Mouse (Mus musculus): ENCODE measurements around the gene Hkdc1. TPM values are rescaled to one million over a fixed set of nuclear protein-coding genes. Genes with fewer than 3 reads are reported as not detected.
"Not testable (repeated sequence)": the region's sequence is repeated elsewhere in the genome, so short reads cannot be mapped to it uniquely, and the experiment has no call there.

The Hkdc1 gene
- not detected for total RNA-seq (2022)

DNA sequence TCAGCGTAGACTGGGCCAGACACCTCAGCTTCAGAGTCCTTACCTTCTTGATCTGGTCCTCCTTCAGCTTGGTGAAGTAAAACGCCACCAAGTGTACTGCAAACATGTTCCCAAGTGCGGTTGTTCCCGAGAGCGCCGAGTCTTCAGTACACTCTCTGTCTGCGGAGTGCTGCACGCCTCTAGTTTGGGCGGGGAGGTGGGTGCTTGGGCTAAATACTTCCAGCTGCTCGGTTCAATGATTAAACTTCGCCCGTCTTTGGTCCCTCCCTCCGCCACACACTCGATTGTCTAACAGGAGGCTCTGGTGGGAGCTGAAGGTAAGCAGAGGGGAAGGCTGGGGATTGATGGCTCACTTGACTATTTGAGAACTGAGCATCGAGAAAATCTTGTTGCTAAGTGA is at the start of gene Hkdc1:
Gene Hkdc1 (minus strand): TSS at position 237 of the 400 bp plus-strand sequence.
- no peak for DNase-seq (ENCODE audit: low spot score in 2 of 2)

DNA sequence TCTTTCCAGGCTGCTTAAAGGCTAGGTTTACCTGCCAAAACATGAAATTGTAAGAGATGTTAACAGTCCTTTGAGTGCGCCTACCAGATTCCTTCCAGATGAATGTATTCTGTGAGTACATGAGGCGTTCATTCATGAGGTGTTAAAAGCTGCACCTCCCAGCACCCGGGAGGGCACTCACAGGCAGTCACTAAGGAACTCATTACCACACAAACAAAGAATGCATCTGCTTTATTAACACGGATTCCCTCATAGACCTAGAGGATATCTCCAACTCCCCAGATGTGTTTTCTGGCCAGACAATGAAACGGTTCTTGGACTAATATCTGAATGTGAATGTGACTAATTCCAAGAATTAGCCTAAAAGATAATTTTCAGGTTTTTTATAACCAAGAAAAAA is 48.8 kb upstream of the Hkdc1 start:
- no peak for DNase-seq (ENCODE audit: low spot score in 2 of 2)

DNA sequence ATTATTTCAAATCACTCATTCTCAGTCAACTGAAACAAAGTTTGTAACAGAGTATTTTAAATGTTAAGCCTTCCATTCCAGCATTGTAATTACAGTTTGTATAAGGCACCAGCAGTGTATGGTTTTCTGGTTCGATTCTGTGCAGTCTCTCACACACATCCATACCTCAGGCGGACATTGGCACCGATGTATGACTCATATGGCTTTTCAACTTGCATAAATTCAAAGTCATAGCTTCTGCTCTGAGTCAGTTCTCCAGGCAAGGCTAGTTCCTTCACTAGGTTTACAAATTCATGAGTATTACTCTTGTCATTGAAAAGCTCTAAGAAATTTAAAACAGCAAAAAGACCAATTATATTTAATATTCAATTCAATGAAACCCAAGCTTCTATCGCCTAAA is 47.4 kb upstream of the Hkdc1 start:
- no peak for DNase-seq (ENCODE audit: low spot score in 2 of 2)

DNA sequence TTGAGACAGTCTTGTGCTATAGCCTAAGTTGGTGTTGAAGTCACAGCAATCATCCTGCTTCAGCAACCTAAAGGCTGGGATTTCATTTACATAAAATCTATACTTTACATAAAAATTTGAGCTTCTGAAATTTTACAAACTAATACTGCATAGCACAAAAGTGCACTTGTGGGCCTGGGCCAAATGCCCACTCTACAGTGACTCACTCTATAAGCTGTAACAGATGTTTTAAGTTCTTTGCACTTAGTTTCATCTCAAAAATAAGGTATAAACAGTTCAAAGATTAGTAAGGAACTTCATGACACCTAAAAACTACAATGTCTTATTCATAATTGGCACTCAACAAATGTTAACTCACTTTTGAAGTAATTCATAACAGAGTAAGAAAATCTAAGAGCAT is 39.0 kb upstream of the Hkdc1 start:
- DNase-seq (ENCODE audit: low spot score in 2 of 2) = no peak

DNA sequence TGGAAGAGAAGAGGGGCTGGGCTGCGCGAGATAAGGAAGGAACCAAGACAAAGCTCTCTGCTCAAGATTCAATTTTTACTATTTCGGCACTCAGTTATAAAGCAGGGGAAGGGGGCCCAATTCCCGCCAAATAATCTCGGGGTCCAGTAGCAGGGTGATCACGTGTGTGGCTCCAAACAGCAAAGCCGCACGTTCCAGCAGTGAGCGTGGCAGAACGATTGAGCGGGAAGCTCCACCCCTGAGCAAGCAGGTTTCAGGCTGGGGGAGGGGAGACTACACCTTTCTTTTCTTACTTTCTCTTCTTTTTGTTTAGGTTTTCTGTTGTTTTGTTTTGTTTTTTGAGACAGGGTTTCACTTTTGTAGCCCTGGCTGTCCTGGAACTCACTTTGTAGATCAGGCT is 29.7 kb upstream of the Hkdc1 start:
- DNase-seq (ENCODE audit: low spot score in 2 of 2) = not testable (repeated sequence)

DNA sequence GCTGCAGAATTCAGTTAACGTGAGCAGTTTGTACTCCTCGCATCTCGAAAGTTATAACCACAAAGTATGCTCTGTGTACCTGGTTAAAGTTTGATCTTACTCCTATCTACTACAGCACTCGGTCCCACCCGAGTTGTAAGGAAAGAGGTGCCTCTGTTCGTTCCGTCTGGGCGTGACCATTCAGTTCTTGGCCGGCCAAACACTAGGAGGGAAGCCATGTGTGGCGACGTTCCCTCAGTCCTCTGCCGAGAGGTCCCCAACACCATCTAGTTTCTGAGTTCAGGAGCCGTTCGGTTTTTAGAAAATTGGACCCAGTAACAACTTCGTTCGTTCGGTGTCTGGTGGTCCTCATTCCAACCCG is 28.0 kb upstream of the Hkdc1 start:
- DNase-seq (ENCODE audit: low spot score in 2 of 2) = no peak

DNA sequence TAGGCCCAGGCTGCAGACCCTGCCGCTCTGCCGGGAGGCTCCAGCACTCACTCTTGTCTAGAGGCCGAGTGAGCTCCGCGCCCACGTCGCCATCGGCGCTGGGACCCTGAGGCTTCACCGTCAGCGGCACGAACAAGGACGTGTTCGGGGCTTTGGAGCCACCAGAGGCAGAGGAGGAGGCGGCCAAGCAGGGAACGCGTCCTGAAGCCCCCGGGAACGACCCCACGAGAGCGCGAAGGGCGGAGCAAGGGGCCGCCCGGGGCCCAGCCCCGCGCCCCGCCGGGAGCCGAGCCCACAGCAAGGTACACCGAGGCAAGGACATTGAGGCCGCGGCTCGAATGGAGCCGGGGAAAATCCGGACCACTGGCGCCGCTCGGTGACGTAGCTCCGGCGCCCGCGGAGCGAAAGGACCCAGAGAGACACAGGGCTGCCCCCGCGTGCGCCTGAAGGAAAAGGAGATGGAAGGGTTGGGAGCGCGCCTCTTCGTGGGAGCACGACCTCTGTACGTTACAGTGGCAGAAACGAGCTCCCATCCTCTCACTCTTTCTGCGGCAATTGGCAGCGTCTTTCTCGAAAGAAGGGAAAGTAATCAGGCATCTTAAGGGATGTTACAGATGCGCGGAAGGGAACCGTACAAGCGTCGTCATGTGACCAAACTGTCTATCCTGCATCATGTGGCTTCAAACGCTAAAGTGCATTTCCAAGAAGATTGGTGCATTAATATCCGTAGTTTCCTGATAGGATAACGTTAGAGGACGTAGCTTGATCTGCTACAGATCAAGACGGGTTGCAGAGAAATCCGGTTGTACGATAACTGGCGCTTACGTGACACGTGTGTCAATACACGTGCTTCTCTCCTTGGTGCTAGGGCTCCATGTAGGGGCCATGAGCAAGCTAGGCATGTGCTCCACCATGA is 27.3 kb upstream of the Hkdc1 start, which contains the start of the genes 4930507D05Rik and Supv3l1:
Gene 4930507D05Rik (plus strand): TSS at position 126 of the 916 bp plus-strand sequence.
Gene Supv3l1 (minus strand): TSS at position 375 of the 916 bp plus-strand sequence.
- peak; percentile 85 to 86 for DNase-seq (ENCODE audit: low spot score in 2 of 2)

DNA sequence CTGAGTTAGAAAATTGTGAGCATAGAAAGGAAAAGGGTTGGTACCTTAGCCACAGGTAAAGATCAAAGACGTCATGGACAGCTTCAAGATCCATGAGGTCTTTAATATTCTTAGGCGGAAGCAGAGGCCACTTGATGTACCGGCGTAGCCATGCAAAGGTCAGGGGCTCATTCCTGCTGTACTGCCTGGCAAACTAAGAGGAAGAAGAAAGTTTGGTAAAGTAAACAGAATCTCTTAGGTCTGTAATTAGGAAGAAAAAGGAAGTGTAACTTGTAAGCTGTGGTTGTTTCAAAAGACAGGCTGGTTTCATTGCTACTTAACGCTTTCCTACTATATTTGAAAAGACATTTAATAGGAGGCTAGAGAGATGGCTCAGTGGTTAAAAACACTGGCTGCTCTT is 8.1 kb upstream of the Hkdc1 start:
- DNase-seq (ENCODE audit: low spot score in 2 of 2) = no peak

DNA sequence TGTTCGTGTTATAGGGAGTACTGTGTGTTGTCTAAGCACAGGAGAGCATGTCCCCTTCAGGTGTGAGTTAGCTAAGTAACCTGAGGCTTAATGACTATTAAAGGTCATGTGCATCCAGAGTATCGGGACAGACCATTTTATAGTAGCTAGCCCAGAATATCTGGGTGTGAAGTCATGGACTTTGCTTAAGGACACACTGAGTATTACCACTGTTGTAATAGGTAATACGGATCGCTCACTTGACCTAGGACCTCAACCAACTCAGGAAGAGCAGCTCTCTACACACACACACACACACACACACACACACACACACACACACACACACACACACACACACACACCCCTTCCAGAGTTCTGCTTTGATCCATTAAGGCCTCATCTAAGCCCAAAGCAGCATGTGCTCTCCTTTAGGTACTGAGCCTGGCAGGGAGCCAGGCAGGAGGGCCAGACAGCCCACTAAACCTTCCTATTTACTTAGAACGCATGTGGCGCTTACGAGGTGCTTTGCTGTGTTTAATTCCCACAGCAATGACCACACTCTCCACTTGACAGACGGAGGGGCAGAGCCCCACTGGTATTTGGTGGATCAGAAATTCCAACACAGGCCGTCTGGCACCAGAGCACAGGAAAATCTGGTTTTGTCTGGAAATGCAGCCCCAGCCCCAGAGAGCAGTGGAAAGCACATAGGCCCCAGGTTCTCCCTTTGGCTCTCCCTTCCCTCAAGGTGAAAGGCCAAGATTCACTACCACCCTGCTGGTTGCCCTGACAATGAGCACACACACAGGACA is 3.0 kb upstream of the Hkdc1 start:
- no peak for DNase-seq (ENCODE audit: low spot score in 2 of 2)

DNA sequence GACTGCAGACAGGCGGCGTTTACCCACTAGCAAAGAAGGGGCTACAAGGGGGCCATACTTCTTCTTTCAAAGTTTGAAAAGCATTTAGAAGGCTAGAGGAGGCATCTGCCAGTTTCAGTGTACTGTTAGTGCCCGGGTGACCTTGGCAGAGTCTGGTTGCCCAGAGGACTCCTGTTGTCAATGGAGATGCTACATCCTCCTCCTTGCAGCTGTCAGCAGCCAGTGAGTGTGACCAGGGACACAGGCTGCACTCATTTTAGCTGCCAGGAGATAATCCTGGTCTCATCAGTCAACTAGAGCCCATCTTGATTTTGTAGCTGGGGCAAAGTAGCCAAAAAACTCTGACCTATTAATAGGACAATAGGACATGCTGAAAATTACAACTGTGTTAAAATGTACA is 1.2 kb downstream of the Hkdc1 start:
- no peak for DNase-seq (ENCODE audit: low spot score in 2 of 2)

DNA sequence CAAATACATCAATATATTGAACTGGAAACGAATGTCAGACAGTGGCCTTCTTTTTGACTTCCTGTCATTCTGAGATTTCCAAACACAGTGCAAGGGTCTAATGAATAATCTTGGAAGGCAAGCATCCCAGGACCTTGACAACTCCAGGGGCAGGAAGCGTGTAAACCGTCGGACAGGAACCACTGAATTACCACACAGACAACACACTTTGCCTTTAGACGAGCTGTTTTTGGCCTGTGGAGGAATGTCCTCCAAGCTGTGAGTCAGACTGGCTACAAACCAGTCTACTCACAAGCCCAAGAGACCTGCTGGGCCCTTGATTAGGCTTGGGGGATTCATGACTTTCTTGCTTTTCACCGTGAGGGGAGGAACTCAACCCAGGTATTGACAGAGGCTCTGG is 1.9 kb downstream of the Hkdc1 start:
- DNase-seq (ENCODE audit: low spot score in 2 of 2) = no peak

DNA sequence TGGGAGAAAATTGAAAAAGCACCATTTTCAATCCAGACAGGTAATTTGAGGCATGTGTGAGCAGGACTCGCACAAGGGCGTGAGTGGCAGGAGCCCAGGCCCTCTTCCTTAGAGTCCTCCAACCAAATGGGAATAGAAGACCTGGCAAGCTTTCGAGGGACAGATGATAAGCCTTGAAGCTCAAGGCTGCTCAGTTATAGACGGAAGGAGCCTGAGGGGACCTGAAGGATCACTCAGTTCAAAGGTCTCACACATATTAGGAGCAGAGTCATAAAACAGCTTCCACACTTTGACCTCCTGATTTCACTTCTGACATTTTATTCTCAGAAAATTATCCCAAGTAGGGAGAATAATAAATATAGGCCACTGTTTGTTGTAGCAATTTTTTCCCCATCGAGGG is 2.9 kb downstream of the Hkdc1 start:
- DNase-seq (ENCODE audit: low spot score in 2 of 2) = no peak

DNA sequence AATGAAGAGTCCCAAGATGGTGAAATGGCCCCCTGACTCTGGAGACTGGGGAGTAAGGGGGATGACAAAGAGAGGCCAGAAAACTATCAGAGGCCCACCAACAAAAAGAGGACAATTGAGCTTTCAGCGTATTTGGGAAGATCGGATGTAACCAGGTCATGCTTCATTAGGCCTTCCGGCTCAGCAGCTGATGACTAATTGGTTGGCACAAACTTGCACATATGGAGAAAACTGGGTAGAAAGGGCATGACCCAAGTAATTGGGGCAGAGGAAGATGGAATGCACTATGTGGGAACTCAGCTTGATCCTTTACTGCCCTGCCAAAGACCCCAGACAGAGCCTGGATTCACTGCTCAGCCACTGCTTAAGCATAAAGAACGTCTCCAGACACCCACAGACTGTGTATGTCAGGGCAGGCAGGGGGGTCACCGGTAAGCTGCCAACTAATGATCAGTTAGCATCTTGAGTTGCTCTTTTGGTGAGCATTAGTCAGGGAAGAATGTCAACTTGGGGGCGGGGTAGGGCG is 3.4 kb downstream of the Hkdc1 start:
- no peak for DNase-seq (ENCODE audit: low spot score in 2 of 2)

DNA sequence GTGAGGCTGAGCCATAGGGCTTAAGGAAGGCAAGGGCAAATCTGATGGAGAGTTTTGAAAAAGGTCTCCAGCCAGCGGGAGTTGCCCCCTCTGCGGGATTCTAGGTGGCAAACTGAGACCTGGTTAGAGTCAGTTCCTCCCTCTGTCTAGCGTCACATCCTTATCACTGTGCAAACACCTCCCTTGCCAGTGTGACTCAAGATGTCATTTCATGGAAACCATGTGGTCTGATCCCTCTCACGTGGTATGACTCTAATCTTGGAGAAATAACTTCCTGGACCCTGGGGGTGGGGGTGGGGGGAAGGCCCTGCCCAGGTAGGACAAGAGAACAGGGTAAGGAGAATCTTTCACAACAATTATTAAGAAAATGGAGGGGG is 8.7 kb downstream of the Hkdc1 start:
- DNase-seq (ENCODE audit: low spot score in 2 of 2) = no peak

DNA sequence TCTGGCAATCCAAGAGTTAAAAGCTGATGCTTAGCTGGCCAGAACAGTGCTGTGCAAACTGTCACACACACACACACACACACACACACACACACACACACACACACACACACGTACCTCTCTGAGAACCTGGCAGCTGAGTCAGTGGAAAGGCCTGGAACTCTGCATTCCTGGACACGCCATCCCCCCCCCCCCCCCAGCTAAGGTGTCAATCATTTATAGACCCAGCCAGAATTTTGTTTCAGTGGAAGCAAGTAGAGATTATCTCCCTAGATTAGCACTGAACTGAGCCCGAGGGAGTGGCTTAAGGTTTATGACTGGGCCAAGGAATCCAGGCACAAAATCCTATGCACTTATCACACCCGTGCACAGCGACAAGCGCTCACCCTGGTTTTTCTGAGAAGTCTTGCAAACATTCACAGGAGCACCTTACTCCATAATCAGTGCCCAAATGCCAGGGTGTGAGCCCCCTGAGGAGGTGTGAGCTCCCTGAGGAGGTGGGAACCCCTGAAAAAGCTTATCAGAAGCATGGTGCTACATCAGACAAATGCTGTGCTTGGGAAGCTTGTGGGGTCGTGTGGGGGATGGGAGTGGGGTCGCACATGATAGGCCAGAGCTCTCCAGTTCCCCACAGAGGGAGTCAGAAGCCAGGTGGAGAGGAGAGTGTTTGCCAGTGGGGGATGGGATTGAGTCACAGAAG is 9.2 kb downstream of the Hkdc1 start:
- DNase-seq (ENCODE audit: low spot score in 2 of 2) = no peak

DNA sequence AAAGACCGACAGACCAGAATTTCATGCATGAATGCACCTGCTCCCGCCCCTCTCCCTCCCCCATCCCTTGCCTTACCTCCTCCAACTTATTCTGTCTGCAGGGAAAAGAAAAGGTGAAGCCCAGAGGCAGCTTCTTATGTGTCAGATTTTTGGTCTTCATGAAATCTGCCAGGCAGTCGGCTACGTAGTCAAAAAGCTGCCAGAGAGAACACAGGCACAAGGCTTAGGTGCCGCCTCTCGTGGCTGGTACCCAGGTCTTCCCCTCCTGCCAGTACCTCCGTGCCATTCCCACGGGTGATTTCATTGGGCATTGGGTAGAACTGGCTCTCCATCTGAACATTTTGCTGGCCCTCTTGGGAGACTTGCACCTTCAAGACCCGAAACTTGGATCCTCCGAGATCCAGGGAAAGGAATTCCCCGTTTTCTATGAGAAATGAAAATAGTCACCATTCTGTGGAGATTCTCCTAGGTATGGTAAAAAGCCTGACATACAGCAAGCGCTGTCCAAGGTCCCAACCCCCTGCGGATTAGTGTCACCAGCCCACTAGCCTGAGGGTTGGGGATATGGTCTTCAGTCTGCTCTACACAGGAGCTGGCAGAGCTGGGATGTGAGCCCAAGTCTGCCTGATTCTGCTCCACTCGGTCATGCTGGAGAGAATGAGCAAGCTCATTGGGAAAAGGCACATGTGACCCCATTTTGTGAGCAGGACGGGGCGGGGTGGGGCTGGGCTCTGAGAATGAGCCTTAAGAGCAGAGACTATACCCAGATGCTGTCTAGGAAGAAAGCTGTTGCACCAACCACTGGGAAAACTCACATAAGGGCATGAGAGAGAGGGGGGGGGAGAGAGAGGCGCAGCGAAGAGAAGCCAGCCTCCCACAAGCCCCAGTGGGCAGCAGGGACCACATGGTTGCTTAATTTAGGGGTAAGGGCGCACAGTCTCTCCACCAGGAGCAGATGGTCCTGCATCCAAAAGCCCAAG is 10.6 kb downstream of the Hkdc1 start:
- DNase-seq (ENCODE audit: low spot score in 2 of 2) = no peak

DNA sequence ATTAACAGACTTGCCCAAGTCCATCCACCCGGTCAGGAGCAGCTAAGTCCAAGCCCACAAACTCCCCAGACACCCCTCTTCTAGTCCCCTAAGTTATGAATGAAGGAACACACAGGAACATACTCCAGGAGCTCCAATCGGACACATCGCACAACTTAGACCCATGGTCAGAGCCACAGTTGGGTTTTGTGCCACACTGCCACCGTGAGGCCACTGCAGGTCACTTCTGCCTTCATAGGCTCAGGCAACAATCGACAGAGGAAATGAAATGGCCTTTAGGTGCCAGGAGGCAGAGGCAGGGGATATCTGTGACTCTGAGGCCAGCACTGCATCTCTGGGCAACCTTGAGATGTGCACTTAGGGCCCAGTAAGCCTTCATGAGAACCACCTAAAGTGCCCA is 11.3 kb downstream of the Hkdc1 start:
- peak; percentile 9 to 19 for DNase-seq (ENCODE audit: low spot score in 2 of 2)

DNA sequence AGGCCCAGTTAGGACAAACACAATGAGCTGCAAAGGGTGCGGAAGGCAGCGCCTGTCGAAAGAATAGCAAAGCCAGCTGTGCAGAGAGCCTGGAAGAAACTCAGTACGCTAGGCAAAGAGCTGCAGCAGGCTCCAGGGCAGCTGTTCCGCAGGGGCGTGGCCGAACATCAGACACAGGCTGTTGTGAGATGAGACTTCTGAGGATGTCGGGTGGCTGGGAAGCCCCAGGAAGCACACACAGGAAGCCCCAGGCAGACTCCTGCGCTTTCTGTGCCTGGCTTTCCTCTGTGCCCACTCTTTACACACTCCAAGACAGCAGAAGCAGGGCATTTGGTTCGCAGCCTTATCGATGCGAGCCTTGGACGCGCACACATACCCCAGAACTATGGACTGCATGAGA is 17.4 kb downstream of the Hkdc1 start:
- DNase-seq (ENCODE audit: low spot score in 2 of 2) = peak in 1 of 2 experiments; percentile 33

DNA sequence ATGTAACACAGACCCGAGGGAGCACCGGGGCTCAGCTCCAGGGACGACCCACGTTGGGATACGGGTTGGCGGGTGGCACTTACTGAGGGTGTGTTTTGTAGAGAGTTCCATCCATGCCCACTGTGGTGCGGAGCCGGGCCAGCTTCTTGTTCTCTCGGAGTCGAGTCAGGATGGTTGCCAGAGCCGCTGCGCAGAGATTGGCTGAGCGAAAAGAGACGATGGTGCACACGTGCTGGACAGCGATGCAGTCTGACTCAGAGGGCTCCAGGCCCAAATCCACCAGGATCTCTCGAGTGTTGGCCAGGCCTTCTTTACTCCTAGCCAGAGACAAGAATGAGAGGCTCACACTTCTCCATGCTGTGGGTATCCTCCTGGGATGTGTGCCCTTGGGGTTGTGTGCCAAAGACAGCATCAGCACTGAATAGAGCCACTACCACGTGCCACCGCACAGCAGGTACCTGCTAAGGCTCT is 20.6 kb downstream of the Hkdc1 start:
- peak; percentile 28 to 29 for DNase-seq (ENCODE audit: low spot score in 2 of 2)

DNA sequence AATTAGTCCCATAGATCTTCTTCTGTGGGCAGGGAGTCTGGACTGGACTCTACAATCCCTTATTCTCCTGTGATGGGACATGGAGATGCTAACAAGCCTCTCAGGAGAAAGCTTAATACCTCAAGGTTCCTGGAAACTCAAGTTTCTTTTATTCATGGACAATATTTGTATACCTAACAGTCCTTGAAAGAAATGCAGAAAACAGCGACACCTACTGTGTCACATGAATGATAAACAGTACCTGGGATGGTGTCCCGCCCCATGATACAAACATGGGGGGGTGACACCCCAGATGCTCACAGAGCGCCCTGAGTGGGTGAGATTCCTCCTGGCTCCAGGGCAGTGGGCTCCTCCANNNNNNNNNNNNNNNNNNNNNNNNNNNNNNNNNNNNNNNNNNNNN is 39.3 kb downstream of the Hkdc1 start:
- DNase-seq (ENCODE audit: low spot score in 2 of 2) = no peak

Data from gastrocnemius, adult 8-10 months (tissue).